Mouse (Mus musculus) c-Kit-positive CD71-positive TER-119-positive erythroid progenitor cells, embryonic 14.5 days (primary cell): ENCODE measurements around the gene Clvs2.

Source experiments
- DNase-seq: peaks from one replicate; pipeline ENCODE4 v3.0.0-alpha.2; 2013; ENCODE audit warnings: low spot score

Gene Clvs2

GRCm38 (mm10) chr10:33624131-33624879 is at the start of gene Clvs2:
TSS of gene Clvs2 (minus strand) at chr10:33624769.
- no peak for DNase-seq

- peak; percentile 6 for DNase-seq
These were observed 28.6 kb upstream of the Clvs2 start for GRCm38 (mm10) chr10:33653142-33653541.

DNA sequence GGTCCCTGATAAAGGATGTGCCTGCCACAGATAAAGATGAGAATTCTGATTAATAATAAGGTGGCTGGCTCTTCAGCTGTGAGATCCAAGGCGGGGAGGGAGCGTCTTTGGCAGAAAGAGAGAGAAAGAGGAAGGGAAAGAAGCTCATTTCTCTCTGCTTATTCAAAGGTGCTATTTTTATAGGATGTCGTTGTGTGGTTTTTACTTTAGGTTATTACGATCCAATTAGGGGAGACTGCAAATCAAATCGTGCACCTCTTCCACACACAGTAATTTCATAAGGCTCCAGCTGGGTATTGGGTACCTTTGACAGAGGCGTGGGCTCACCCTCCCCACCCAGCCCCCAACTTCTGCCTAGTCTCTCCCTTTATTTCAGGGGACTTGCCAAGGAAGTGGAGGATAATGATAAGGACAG is 985 bp downstream of the Clvs2 start:
- DNase-seq: no peak

GRCm38 (mm10) chr10:33622700-33623099 is 1.9 kb downstream of the Clvs2 start:
- DNase-seq: no peak

GRCm38 (mm10) chr10:33616207-33616606 is 8.4 kb downstream of the Clvs2 start:
- no peak for DNase-seq

DNA sequence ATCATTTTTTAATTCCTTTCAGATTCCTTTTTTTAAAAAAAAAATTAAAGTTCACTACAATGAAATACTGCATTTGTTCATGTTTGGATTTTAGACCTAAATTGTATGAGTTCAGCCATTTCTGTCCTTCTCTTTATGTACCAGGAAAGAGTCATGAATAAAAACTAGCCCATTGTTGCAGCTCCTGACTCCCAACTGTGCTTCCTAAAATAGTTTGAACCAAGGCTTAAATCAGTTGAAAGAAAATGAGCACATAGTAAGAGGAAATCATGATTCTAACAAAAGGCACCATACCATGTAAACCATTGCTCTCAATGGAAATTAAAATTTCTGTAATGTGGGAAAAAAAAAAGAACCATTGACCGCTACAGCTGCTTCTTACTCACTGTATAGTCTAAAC is 11.4 kb downstream of the Clvs2 start:
- no peak for DNase-seq

DNA sequence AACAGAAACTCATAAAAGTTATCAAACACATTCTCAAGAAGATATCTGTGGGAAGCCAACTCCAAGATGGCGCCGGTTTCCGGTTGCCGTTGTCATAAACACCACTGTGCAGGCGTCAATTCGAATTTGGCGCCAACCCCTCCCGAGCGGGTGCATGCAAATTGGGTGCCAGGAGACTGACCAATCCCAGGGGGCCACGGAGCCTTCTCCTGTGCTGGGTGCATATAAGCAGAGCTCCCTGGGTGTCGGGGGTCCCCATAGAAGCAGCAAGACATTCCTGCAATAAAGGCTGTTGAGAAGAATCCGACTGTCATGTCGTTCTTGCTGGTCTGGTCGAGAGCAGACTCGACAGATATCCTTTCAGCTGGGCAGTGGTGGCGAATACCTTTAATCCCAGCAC is 31.8 kb downstream of the Clvs2 start:
- DNase-seq: no peak

DNA sequence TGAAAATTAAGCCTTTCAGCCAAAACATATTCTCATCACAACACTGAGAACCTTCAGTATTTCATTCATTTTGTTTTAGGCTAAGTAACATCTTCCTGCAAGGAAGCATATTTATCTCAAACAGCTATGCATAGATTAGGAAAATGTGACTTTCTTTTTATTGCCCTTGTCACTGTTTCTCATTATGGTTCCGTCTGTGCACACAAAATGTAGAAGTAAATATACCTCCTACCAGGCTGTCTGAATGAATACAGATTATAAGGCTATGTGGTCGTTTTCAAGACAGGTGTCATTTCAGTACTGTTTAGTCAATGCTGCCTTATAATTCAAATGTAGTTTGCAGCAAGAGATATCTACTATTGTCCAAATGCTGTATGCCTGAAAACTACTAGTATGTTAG is 35.8 kb downstream of the Clvs2 start:
- no peak for DNase-seq

- no peak for DNase-seq
These were observed 37.5 kb downstream of the Clvs2 start for GRCm38 (mm10) chr10:33587118-33587517.

DNA sequence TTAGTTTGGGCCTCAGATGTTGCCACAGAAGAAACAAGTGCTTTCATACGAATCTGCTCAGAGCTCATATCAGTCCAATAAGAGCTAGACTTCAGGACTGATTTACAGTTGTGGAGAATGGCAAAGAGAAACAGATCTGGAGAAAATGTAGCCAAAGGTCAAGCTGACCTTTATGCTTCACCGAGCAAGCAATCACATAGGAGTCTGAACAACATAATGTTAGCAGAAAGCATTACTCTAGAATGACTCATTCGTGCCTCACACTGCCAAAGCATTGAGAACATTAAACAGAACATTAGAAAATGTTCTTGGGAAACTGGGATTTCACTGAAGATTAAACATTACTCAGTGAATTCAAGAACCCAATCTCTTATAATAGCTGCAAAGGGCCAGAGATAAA is 66.5 kb downstream of the Clvs2 start:
- DNase-seq: no peak

GRCm38 (mm10) chr10:33540331-33540730 is 84.2 kb downstream of the Clvs2 start:
- no peak for DNase-seq
